Mouse (Mus musculus) midbrain, postnatal 0 days (tissue): ENCODE data around the gene Sh3bp5l. TPM values are rescaled to one million over a fixed set of nuclear protein-coding genes. Genes with fewer than 3 reads are reported as not detected.
A peak's percentile ranks its signal among the peaks of the same experiment; 100 is the strongest.

Experiments used
- ATAC-seq: fragments of 200-750 bp; cut with Nextera tagmentation; 2 replicates; pipeline ENCODE4 v1.8.0; 2017; ENCODE audit warnings: moderate number of reproducible peaks, mild to moderate bottlenecking, moderate TSS enrichment, moderate library complexity; ENCODE audit not compliant: low FRiP score
- DNase-seq: peaks from one replicate; pipeline ENCODE4 v3.0.0-alpha.2; 2015; ENCODE audit warnings: low spot score
- H3K27ac ChIP-seq: fragments of 300-500 bp; sonication (generic); 2 replicates; pipeline ENCODE4 v1.5.1; 2014; ENCODE audit warnings: low read depth, mild to moderate bottlenecking, low read length, mixed read lengths
- H3K27me3 ChIP-seq: fragments of 300-500 bp; sonication (generic); 2 replicates; pipeline ENCODE4 v1.6.1; 2014; ENCODE audit warnings: low read length, control low read depth, mixed read lengths; ENCODE audit not compliant: insufficient read depth
- H3K36me3 ChIP-seq: fragments of 300-500 bp; sonication (generic); 2 replicates; pipeline ENCODE4 v1.6.1; 2014; ENCODE audit warnings: low read length, control low read depth, mixed read lengths; ENCODE audit not compliant: insufficient read depth
- H3K4me1 ChIP-seq: fragments of 300-500 bp; sonication (generic); 2 replicates; pipeline ENCODE4 v1.6.1; 2014; ENCODE audit warnings: mild to moderate bottlenecking, control low read depth, antibody characterized with exemption, low read length, mixed read lengths; ENCODE audit not compliant: insufficient read depth
- H3K4me2 ChIP-seq: fragments of 300-500 bp; sonication (generic); 2 replicates; pipeline ENCODE4 v1.6.1; 2014; ENCODE audit warnings: low read depth, mild to moderate bottlenecking, low read length, mixed read lengths; ENCODE audit not compliant: poor library complexity, severe bottlenecking
- H3K4me3 ChIP-seq: fragments of 300-500 bp; sonication (generic); 2 replicates; pipeline ENCODE4 v1.5.1; 2014; ENCODE audit warnings: low read depth, mild to moderate bottlenecking, low read length, moderate library complexity
- H3K9ac ChIP-seq: fragments of 300-500 bp; sonication (generic); replicated peaks from 2 replicates; pipeline ENCODE4 v1.6.1; 2014; ENCODE audit warnings: mild to moderate bottlenecking, low read length, moderate library complexity, mixed read lengths; ENCODE audit not compliant: poor library complexity, severe bottlenecking
- H3K9me3 ChIP-seq: fragments of 300-500 bp; sonication (generic); 2 replicates; pipeline ENCODE4 v1.6.1; 2016; ENCODE audit warnings: low read length, control low read depth
- CTCF ChIP-seq: IDR thresholded peaks from 2 replicates; pipeline ENCODE4 v1.5.1; 2016; ENCODE audit warnings: antibody characterized with exemption, mild to moderate bottlenecking
- WGBS: fragments of 180-500 bp; shearing (Covaris S2); extraction: QIAGEN DNeasy Blood & Tissue Kit; methylation state at CpG from one replicate; pipeline ENCODE4 v1.1.7; 2014; 5-methylcytosine and 5-hydroxymethylcytosine counted together
- polyA plus RNA-seq: library from polyadenylated mRNA; unstranded; fragments of >200 nt; fragmentation: Nextera tagmentation; extraction: Ambion mirVana; gene quantifications from 2 replicates; pipeline ENCODE4 v1.2.1, GENCODE M21; 2015
- total RNA-seq: library from RNA; depleted of rRNA; stranded (reverse); fragments of >200 nt; gene quantifications from 2 replicates; pipeline ENCODE4 v1.2.3, GENCODE M21; 2014

Sh3bp5l gene
- total and polyA plus RNA-seq, 2 experiments from 2014 or later = 42.4 to 44.0 TPM

DNA sequence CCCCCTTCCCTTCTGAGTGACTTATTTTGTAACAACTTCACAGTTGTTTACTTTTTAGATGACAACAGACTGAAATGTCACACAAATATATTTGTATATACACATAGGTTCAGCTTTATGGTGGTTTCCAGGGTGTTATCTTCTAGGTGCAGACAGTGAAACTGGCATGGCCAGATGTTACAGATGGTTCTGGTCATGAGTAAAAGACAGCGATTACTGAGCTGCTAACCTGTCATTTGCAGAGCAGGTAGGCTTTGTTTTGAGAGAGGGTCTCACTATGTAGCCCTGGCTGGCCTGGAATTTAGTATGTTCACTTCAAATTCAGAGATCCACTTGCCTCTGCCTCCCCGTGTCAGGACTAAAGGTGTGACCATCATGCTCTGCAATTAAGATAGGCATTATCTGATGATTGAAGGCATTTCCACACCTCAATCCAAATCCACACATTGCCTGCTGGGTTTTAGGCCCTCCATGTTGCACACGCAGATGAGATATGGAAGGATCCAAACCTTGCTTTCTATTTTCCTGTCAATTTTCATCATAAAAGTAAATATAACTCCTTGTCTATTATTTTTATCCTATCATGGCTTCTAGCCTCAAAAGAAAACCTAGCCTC is 5.8 kb upstream of the Sh3bp5l start:
- Histone ChIP-seq H3K27me3 (no peaks in the 10 kb centered on the region), H3K4me1 (peaks cover 13% of the 10 kb centered on the region), H3K9ac (no peak overlapping the region), H3K27ac (no peak overlapping the region), H3K9me3 (no peaks in the 10 kb centered on the region), H3K4me2 (no peak overlapping the region), H3K36me3 (0 out of 2 replicates have a peak, but pooled peaks cover 2% of the 10 kb centered on the region), H3K4me3 (no peak overlapping the region)
- 88% methylated on average over 3 of the region's 3 CpGs for WGBS
- no peak for DNase-seq
- TF ChIP-seq CTCF = no peak
- ATAC-seq = no peak

DNA sequence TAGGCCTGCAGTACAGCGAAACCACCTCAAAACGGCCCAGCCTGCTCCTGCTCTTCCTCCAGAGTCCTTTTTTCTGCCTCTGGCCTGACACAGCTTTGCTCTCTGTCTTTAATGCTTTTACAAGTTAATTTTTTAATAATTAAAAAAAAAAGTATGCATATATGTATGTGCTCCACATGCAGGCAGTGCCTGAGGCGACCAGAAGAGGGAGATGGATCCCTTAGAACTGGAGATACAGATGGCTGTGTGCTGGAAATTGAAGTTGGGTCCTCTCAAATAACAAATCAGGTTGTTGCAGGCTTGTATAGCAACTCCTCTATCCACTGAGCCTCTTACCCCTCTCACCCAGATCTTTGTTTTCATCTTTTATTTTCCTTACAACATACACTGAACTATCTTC is 3.7 kb upstream of the Sh3bp5l start:
- no peaks in the 10 kb centered on the region for H3K27me3 ChIP-seq
- H3K36me3 ChIP-seq = 0 out of 2 replicates have a peak, but pooled peaks cover 1% of the 10 kb centered on the region
- peak; percentile 44 for TF ChIP-seq CTCF
- no peak for ATAC-seq
- H3K9ac ChIP-seq = no peak overlapping the region
- H3K4me1 ChIP-seq = peaks cover 17% of the 10 kb centered on the region
- H3K4me3 ChIP-seq = no peak overlapping the region
- DNase-seq = no peak
- no peaks in the 10 kb centered on the region for H3K9me3 ChIP-seq
- 93% methylated on average over 3 of the region's 3 CpGs for WGBS
- H3K27ac ChIP-seq = no peak overlapping the region
- H3K4me2 ChIP-seq = no peak overlapping the region

DNA sequence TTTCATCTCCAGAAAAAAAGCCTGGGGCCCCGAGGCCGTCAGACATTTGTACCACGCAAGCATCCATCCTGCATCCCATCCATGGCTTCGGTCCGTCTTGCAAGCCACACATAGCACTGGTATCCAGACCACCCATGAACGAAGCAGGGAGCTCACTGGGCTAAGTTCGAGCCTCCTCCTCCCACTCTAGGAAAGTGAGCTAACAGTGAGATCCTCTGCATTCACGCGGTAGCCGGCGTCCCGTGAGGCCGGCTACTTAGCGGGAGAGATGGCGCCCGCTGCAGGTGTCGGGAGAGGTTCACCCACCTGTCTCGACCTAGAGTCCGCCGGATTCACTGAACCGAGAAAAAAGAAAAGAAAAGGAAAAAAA is 633 bp upstream of the Sh3bp5l start:
- H3K4me2 ChIP-seq = peak overlapping the region; percentile 56
- H3K27me3 ChIP-seq = no peaks in the 10 kb centered on the region
- peaks cover 21% of the 10 kb centered on the region for H3K4me1 ChIP-seq
- no peaks in the 10 kb centered on the region for H3K9me3 ChIP-seq
- DNase-seq (peak; percentile 19), ATAC-seq (peak; percentile 38; the same call in 1 of the 2 replicates)
- WGBS = 0% methylated on average over 21 of the region's 21 CpGs
- peak overlapping the region; percentile 77 for H3K27ac ChIP-seq
- peak overlapping the region; percentile 70 for H3K4me3 ChIP-seq
- peak; percentile 20 for TF ChIP-seq CTCF
- H3K9ac ChIP-seq = peak overlapping the region; percentile 84
- H3K36me3 ChIP-seq = peaks cover 12% of the 10 kb centered on the region; the same call in 1 of the 2 replicates

DNA sequence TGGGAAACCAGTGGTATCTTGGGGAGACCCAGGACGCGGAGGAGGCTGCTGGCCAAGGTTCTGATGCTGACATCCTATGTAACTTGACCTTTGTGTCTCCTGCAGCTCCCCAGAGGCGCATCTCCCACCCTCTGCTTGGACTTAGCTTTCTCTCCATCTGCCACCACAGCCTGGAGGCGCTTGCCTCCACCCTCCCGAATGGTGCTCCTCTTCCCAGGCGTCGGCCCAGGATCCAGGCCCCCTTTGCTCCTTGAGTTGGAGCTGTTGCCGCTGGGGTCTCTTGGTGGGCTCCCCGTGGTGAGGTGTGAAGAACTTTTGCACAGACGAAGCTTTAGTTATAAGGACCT is 598 bp downstream of the Sh3bp5l start:
- H3K27ac ChIP-seq = no peak overlapping the region
- peaks cover 14% of the 10 kb centered on the region; the same call in 1 of the 2 replicates for H3K36me3 ChIP-seq
- H3K27me3 ChIP-seq = no peaks in the 10 kb centered on the region
- no peak for TF ChIP-seq CTCF
- DNase-seq = no peak
- 24% methylated on average over 10 of the region's 10 CpGs for WGBS
- peak overlapping the region; percentile 96 for H3K4me2 ChIP-seq
- peak overlapping the region; percentile 83 for H3K9ac ChIP-seq
- ATAC-seq = no peak
- peak overlapping the region; percentile 70 for H3K4me3 ChIP-seq
- H3K9me3 ChIP-seq = no peaks in the 10 kb centered on the region
- H3K4me1 ChIP-seq = peaks cover 21% of the 10 kb centered on the region

DNA sequence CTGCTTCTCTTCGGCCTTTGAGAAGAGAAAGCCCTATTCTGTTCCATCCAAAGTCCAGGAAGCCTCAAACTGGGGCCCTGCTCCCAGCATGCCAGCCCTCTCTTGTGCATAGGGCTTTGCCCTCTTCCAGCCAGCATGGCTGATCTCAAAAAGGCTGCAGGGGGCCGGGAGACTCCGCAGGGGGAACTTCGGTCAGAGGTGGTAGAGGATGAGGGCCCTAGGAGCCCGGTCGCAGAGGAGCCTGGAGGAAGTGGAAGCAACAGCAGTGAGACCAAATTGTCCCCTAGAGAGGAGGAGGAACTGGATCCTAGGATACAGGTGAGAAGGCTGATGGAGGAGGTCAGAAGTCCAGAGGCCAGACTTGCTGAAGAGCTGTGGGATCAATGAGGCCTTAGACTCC is 1.0 kb downstream of the Sh3bp5l start:
- ATAC-seq (no peak), DNase-seq (no peak)
- Histone ChIP-seq H3K27ac (no peak overlapping the region), H3K4me1 (peaks cover 21% of the 10 kb centered on the region), H3K4me2 (peak overlapping the region; percentile 96), H3K9ac (peak overlapping the region; percentile 83), H3K9me3 (no peaks in the 10 kb centered on the region), H3K4me3 (peak overlapping the region; percentile 70), H3K27me3 (no peaks in the 10 kb centered on the region), H3K36me3 (peaks cover 18% of the 10 kb centered on the region; the same call in 1 of the 2 replicates)
- 87% methylated on average over 6 of the region's 6 CpGs for WGBS
- TF ChIP-seq CTCF = no peak

DNA sequence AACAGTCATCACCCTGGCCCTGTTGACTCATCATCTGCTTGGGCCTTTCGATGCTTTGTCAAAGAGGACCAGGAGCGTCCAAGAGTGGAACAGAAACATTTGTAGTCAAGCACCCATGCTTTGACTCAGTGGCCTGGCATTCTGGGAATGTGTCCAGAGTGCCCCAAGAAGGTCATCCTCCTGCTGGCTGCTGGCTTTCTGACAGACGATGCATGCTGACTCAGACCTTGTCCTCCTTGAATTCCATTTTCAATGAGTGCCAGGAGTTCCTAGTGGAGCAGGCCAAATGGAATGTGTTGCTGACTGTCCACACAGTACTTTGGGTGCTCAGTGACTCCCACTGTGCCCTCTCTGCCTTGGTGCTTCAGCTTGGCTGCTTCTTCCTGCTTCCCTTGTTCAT is 4.2 kb downstream of the Sh3bp5l start:
- no peak overlapping the region for H3K4me3 ChIP-seq
- no peaks in the 10 kb centered on the region for H3K27me3 ChIP-seq
- ATAC-seq (no peak), DNase-seq (no peak)
- TF ChIP-seq CTCF = no peak
- H3K9ac ChIP-seq = no peak overlapping the region
- H3K4me2 ChIP-seq = no peak overlapping the region
- 71% methylated on average over 3 of the region's 3 CpGs for WGBS
- H3K9me3 ChIP-seq = no peaks in the 10 kb centered on the region
- peaks cover 14% of the 10 kb centered on the region for H3K4me1 ChIP-seq
- peaks cover 41% of the 10 kb centered on the region for H3K36me3 ChIP-seq
- H3K27ac ChIP-seq = no peak overlapping the region
